Mouse (Mus musculus) adrenal gland, adult 8-10 months (tissue): ENCODE data around the gene Gm21739. TPM values are rescaled to one million over a fixed set of nuclear protein-coding genes. Genes with fewer than 3 reads are reported as not detected.
"Not testable (repeated sequence)": the region's sequence is repeated elsewhere in the genome, so short reads cannot be mapped to it uniquely, and the experiment has no call there.

Source experiments
- DNase-seq: peaks from one replicate; pipeline ENCODE4 v3.0.0; 2022
- total RNA-seq, 4 experiments: library from RNA; stranded (reverse); gene quantifications; 2 replicates each; pipeline ENCODE4 v1.2.4; 2022

The Gm21739 gene
- not detected for total RNA-seq

- not testable (repeated sequence) for DNase-seq
These were observed at the start of gene Gm21739 for GRCm38 (mm10) chrY:44264344-44264743. Gene Gm21739 (minus strand): TSS chrY:44264444.
